Mouse (Mus musculus): Measurements from ENCODE around the gene Smarcd2. TPM values are rescaled to one million over a fixed set of nuclear protein-coding genes. Genes with fewer than 3 reads are reported as not detected.

Gene Smarcd2
- 1.1 and 6.7 TPM in 2 replicates for polyA plus RNA-seq (2021; fragmentation: Nextera tagmentation)
- long read RNA-seq, experiment 1, partial matches to known transcripts: 1 of 2 reads
- long read RNA-seq, experiment 1, other reads (novel, unspliced or antisense): 0 of 2 reads
- long read RNA-seq, experiment 2, partial matches to known transcripts: 2 of 5 reads
- long read RNA-seq, experiment 2, other reads (novel, unspliced or antisense): 1 of 5 reads

DNA sequence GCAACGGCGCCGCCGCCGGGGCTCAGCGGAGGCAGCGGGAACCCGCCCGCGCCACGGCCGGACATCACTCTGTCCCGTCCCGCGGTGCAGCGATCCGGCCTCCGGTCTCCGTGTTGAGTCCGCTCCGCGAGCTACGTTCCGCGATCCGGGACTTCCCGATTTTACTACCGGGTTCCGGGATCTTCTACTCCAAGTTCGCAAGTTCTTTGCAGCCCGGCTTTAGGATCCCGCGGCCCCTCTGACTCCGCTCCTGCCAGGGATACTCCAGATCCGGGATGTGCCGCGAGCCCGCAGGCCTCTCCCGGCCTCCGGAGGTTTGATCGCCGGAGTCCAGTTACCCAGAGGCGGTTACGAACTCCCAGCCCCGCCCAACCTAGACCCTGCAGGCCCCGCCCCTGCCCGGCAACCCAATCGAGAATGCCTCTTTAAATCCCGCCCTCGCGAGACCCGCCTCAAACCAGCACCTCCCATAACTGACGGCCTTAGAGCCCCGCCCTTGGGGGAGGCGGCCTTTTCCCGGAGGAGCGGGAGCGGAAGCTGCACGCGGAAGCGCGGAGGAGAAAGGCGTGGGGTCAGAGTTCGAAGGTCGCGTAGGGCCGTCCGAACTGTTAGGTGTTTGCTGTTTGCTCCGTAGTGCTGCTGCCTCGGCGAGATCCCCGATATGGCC, at the start of gene Smarcd2:
TSS of gene Smarcd2 (minus strand) at position 329 of the 667 bp plus-strand sequence.

GRCm38 (mm10) chr11:106314333-106314812, 41.6 kb upstream of the Smarcd2 start, which contains the start of gene Cd79b:
Gene Cd79b (minus strand): TSS chr11:106314762.

GRCm38 (mm10) chr11:106301765-106302164, 29.0 kb upstream of the Smarcd2 start, which contains the start of gene Gh:
Gene Gh (minus strand): TSS chr11:106301865.

GRCm38 (mm10) chr11:106276454-106276853, 3.7 kb upstream of the Smarcd2 start, which contains the start of gene Tcam1:
Gene Tcam1 (plus strand): TSS chr11:106276672.

DNA sequence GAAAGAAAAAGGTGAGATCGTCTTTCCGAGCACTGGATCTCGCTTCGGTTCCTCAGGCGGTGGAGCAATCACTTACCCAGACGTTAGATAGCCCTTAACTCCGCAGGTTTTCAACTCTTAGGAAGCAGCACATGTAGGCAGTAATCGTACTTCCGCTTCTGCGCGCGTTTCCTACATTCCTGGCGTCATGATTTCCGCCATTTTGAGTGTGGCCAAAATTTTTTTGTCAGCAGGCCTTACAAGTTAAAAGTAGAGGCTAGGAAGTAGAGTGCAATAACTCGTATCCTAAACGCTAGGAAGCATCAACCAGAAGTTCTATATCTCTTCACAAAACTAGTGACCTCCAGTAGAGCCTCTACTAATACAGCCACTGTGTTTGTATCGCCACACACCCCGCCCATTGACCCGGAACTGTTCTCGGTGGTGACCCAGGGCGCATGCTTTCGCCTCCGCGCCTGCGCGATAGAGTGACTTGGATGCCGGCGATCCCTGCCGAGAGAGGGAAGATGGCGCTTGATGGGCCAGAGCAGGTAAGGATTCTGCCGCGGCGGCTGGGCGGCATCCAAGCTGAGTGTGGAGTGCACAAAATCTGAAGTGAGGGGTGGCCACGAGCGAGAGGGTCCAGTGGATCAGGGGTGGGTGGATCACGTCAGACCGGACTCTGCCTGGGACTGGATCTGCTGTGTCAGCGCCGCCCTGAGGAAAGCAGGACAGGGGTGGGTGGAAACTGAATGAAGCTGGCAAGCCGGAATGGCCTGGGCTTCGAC, 16.9 kb downstream of the Smarcd2 start, which contains the start of the genes Ftsj3 and Psmc5:
TSS of gene Ftsj3 (minus strand) at position 395 of the 767 bp plus-strand sequence.
TSS of gene Psmc5 (plus strand) at position 470 of the 767 bp plus-strand sequence.

DNA sequence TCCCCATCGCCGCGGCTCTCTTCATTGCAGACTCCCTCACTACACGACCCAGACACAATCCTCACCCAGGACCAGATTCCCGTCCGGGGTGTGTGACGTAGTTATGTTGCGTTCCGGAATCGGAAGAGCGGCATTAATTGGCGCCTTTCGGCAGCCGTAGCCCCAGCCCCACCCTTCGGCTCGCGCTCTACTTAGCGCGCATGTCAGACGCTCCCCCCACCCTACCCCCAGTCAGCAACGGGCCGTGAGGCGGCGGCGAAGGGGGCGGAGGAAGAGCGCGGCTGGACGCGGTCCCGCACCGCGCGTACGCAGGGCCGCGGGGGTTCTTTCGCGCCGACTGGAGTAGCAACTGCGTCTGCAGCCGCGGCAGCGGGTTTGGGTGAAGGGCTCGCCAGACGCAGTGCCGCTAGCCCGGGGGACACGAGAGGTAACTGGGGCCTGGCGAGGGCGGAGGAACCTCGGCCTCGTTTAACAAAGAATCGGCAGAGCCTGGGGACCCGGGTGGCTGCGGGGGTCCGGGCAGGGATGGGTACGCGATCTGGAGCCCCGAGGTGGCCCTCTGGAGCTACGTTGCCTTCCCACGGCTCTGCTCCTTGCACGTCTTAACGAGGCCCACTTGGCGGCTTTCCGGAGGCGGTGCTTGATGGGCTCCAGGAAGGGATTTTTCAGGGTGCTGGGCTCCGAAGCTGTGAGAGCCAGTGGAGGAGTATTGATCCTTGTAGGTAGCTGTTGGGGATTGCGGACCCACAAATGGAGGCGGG, 55.9 kb downstream of the Smarcd2 start, which contains the start of gene Ddx42:
TSS of gene Ddx42 (plus strand) at position 197 of the 761 bp plus-strand sequence.

GRCm38 (mm10) chr11:106215927-106216729, 56.6 kb downstream of the Smarcd2 start, which contains the start of gene Ccdc47:
Gene Ccdc47 (minus strand): TSS chr11:106216344.

Other genes starting within 250 kb of the Smarcd2 start
- 54.8 and 86.4 TPM in 2 replicates for gene Dcaf7, start 236.1 kb downstream of the Smarcd2 start, polyA plus RNA-seq (2021; fragmentation: Nextera tagmentation)
- gene Taco1, start 206.9 kb downstream of the Smarcd2 start, polyA plus RNA-seq (2021; fragmentation: Nextera tagmentation): 5.3 and 5.8 TPM in 2 replicates
- 1.2 and 1.7 TPM in 2 replicates for gene Map3k3, start 188.4 kb downstream of the Smarcd2 start, polyA plus RNA-seq (2021; fragmentation: Nextera tagmentation)
- gene Gm10840, start 112.1 kb downstream of the Smarcd2 start, polyA plus RNA-seq (2021; fragmentation: Nextera tagmentation): 1.2 and 1.3 TPM in 2 replicates
- gene Limd2, start 112.1 kb downstream of the Smarcd2 start, polyA plus RNA-seq (2021; fragmentation: Nextera tagmentation): 118 and 131 TPM in 2 replicates
- 10.1 and 14.2 TPM in 2 replicates for gene Strada, start 70.8 kb downstream of the Smarcd2 start, polyA plus RNA-seq (2021; fragmentation: Nextera tagmentation)
- 38.3 and 50.3 TPM in 2 replicates for gene Ccdc47, start 56.6 kb downstream of the Smarcd2 start, polyA plus RNA-seq (2021; fragmentation: Nextera tagmentation)
- 20.1 and 21.6 TPM in 2 replicates for gene Ddx42, start 56.0 kb downstream of the Smarcd2 start, polyA plus RNA-seq (2021; fragmentation: Nextera tagmentation)
- gene Ftsj3, start 16.9 kb downstream of the Smarcd2 start, polyA plus RNA-seq (2021; fragmentation: Nextera tagmentation): 7.4 TPM in 2 replicates
- 497 and 551 TPM in 2 replicates for gene Psmc5, start 16.8 kb downstream of the Smarcd2 start, polyA plus RNA-seq (2021; fragmentation: Nextera tagmentation)
- gene Tcam1, start 3.7 kb upstream of the Smarcd2 start, polyA plus RNA-seq (2021; fragmentation: Nextera tagmentation): 0.04 TPM in 1 of 2 replicates, not detected in the other
- gene Gh, start 28.9 kb upstream of the Smarcd2 start, polyA plus RNA-seq (2021; fragmentation: Nextera tagmentation): not detected in 2 replicates
- gene Cd79b, start 41.8 kb upstream of the Smarcd2 start, polyA plus RNA-seq (2021; fragmentation: Nextera tagmentation): 0.79 and 1.1 TPM in 2 replicates
- not detected in 2 replicates for gene Scn4a, start 80.3 kb upstream of the Smarcd2 start, polyA plus RNA-seq (2021; fragmentation: Nextera tagmentation)
- 0.14 TPM in 1 of 2 replicates, not detected in the other for gene Prr29, start 92.5 kb upstream of the Smarcd2 start, polyA plus RNA-seq (2021; fragmentation: Nextera tagmentation)
- gene Icam2, start 115.1 kb upstream of the Smarcd2 start, polyA plus RNA-seq (2021; fragmentation: Nextera tagmentation): 4.0 and 5.3 TPM in 2 replicates
- 0.91 and 1.2 TPM in 2 replicates for gene Ern1, start 214.9 kb upstream of the Smarcd2 start, polyA plus RNA-seq (2021; fragmentation: Nextera tagmentation)